Mouse (Mus musculus): Measurements from ENCODE around the gene Ccdc34. TPM values are rescaled to one million over a fixed set of nuclear protein-coding genes. Genes with fewer than 3 reads are reported as not detected.
"Not testable (repeated sequence)": the region's sequence is repeated elsewhere in the genome, so short reads cannot be mapped to it uniquely, and the experiment has no call there.

The Ccdc34 gene
- polyA plus RNA-seq, 1 experiment from 2014 or later: 29.6 TPM

- H3K27me3 ChIP-seq (ENCODE audit: control insufficient read depth, insufficient read depth, low read length); H3K9ac ChIP-seq (replicated peaks; ENCODE audit: low read depth, low read length); H3K27ac ChIP-seq (ENCODE audit: low read depth, low read length); H3K4me3 ChIP-seq (ENCODE audit: low read depth, low read length); H3K4me1 ChIP-seq (ENCODE audit: control insufficient read depth, insufficient read depth, low read length); H3K9me3 ChIP-seq (ENCODE audit: control insufficient read depth, low read length); ATAC-seq (ENCODE audit: low read depth); H3K36me3 ChIP-seq (ENCODE audit: control insufficient read depth, insufficient read depth, low read length); H3K4me2 ChIP-seq (ENCODE audit: low read depth, low read length): not testable (repeated sequence)
Observed at GRCm38 (mm10) chr2:110147980-110148379, 130.4 kb downstream of the Ccdc34 start.

GRCm38 (mm10) chr2:110149246-110149645, 131.6 kb downstream of the Ccdc34 start:
- H3K9me3 ChIP-seq (ENCODE audit: control insufficient read depth, low read length): no peaks in the 10 kb centered on the region
- H3K4me3 ChIP-seq (ENCODE audit: low read depth, low read length): no peak overlapping the region
- no peak overlapping the region for H3K9ac ChIP-seq (replicated peaks; ENCODE audit: low read depth, low read length)
- H3K36me3 ChIP-seq (ENCODE audit: control insufficient read depth, insufficient read depth, low read length): no peaks in the 10 kb centered on the region
- H3K27ac ChIP-seq (ENCODE audit: low read depth, low read length): no peak overlapping the region
- no peak overlapping the region for H3K4me2 ChIP-seq (ENCODE audit: low read depth, low read length)
- no peaks in the 10 kb centered on the region for H3K4me1 ChIP-seq (ENCODE audit: control insufficient read depth, insufficient read depth, low read length)
- no peaks in the 10 kb centered on the region for H3K27me3 ChIP-seq (ENCODE audit: control insufficient read depth, insufficient read depth, low read length)
- no peak for ATAC-seq (ENCODE audit: low read depth)

- H3K4me1 ChIP-seq (ENCODE audit: control insufficient read depth, insufficient read depth, low read length): no peaks in the 10 kb centered on the region
- H3K9ac ChIP-seq (replicated peaks; ENCODE audit: low read depth, low read length): no peak overlapping the region
- 95% methylated on average over 2 of the region's 2 CpGs for WGBS
- ATAC-seq (ENCODE audit: low read depth): no peak
- no peaks in the 10 kb centered on the region; the same call in 1 of the 2 replicates for H3K9me3 ChIP-seq (ENCODE audit: control insufficient read depth, low read length)
- H3K4me2 ChIP-seq (ENCODE audit: low read depth, low read length): no peak overlapping the region
- no peak overlapping the region for H3K4me3 ChIP-seq (ENCODE audit: low read depth, low read length)
- H3K27me3 ChIP-seq (ENCODE audit: control insufficient read depth, insufficient read depth, low read length): no peaks in the 10 kb centered on the region
- no peak overlapping the region for H3K27ac ChIP-seq (ENCODE audit: low read depth, low read length)
- H3K36me3 ChIP-seq (ENCODE audit: control insufficient read depth, insufficient read depth, low read length): no peaks in the 10 kb centered on the region
Observed at GRCm38 (mm10) chr2:110156321-110156720, 138.7 kb downstream of the Ccdc34 start.

GRCm38 (mm10) chr2:110165003-110165402, 147.4 kb downstream of the Ccdc34 start:
- Histone ChIP-seq H3K36me3 (ENCODE audit: control insufficient read depth, insufficient read depth, low read length) (no peaks in the 10 kb centered on the region), H3K9me3 (ENCODE audit: control insufficient read depth, low read length) (no peaks in the 10 kb centered on the region), H3K27ac (ENCODE audit: low read depth, low read length) (no peak overlapping the region), H3K9ac (replicated peaks; ENCODE audit: low read depth, low read length) (no peak overlapping the region), H3K4me1 (ENCODE audit: control insufficient read depth, insufficient read depth, low read length) (no peaks in the 10 kb centered on the region), H3K4me3 (ENCODE audit: low read depth, low read length) (no peak overlapping the region), H3K4me2 (ENCODE audit: low read depth, low read length) (no peak overlapping the region), H3K27me3 (ENCODE audit: control insufficient read depth, insufficient read depth, low read length) (no peaks in the 10 kb centered on the region)
- 86% methylated on average over 4 of the region's 4 CpGs for WGBS
- no peak for ATAC-seq (ENCODE audit: low read depth)

GRCm38 (mm10) chr2:110167694-110168093, 150.1 kb downstream of the Ccdc34 start:
- Histone ChIP-seq H3K4me3 (ENCODE audit: low read depth, low read length) (no peak overlapping the region), H3K27me3 (ENCODE audit: control insufficient read depth, insufficient read depth, low read length) (no peaks in the 10 kb centered on the region), H3K36me3 (ENCODE audit: control insufficient read depth, insufficient read depth, low read length) (no peaks in the 10 kb centered on the region), H3K9me3 (ENCODE audit: control insufficient read depth, low read length) (no peaks in the 10 kb centered on the region), H3K4me1 (ENCODE audit: control insufficient read depth, insufficient read depth, low read length) (no peaks in the 10 kb centered on the region), H3K27ac (ENCODE audit: low read depth, low read length) (no peak overlapping the region), H3K4me2 (ENCODE audit: low read depth, low read length) (no peak overlapping the region), H3K9ac (replicated peaks; ENCODE audit: low read depth, low read length) (no peak overlapping the region)
- ATAC-seq (ENCODE audit: low read depth): no peak
- WGBS: 70% methylated on average over 4 of the region's 4 CpGs

- no peak for ATAC-seq (ENCODE audit: low read depth)
- Histone ChIP-seq H3K4me2 (ENCODE audit: low read depth, low read length) (no peak overlapping the region), H3K36me3 (ENCODE audit: control insufficient read depth, insufficient read depth, low read length) (no peaks in the 10 kb centered on the region), H3K4me3 (ENCODE audit: low read depth, low read length) (no peak overlapping the region), H3K9me3 (ENCODE audit: control insufficient read depth, low read length) (no peaks in the 10 kb centered on the region), H3K27me3 (ENCODE audit: control insufficient read depth, insufficient read depth, low read length) (no peaks in the 10 kb centered on the region), H3K4me1 (ENCODE audit: control insufficient read depth, insufficient read depth, low read length) (no peaks in the 10 kb centered on the region; the same call in 1 of the 2 replicates), H3K9ac (replicated peaks; ENCODE audit: low read depth, low read length) (no peak overlapping the region), H3K27ac (ENCODE audit: low read depth, low read length) (no peak overlapping the region)
Observed at GRCm38 (mm10) chr2:110168361-110168760, 150.7 kb downstream of the Ccdc34 start.

GRCm38 (mm10) chr2:110172456-110172855, 154.8 kb downstream of the Ccdc34 start:
- Histone ChIP-seq H3K9me3 (ENCODE audit: control insufficient read depth, low read length) (no peaks in the 10 kb centered on the region), H3K27ac (ENCODE audit: low read depth, low read length) (no peak overlapping the region), H3K36me3 (ENCODE audit: control insufficient read depth, insufficient read depth, low read length) (no peaks in the 10 kb centered on the region), H3K4me1 (ENCODE audit: control insufficient read depth, insufficient read depth, low read length) (peaks cover 6% of the 10 kb centered on the region; the same call in 1 of the 2 replicates), H3K4me3 (ENCODE audit: low read depth, low read length) (no peak overlapping the region), H3K4me2 (ENCODE audit: low read depth, low read length) (no peak overlapping the region), H3K9ac (replicated peaks; ENCODE audit: low read depth, low read length) (no peak overlapping the region), H3K27me3 (ENCODE audit: control insufficient read depth, insufficient read depth, low read length) (no peaks in the 10 kb centered on the region)
- no peak for ATAC-seq (ENCODE audit: low read depth)
- 76% methylated on average over 7 of the region's 7 CpGs for WGBS

GRCm38 (mm10) chr2:110173818-110174247, 156.2 kb downstream of the Ccdc34 start:
- Histone ChIP-seq H3K9me3 (ENCODE audit: control insufficient read depth, low read length) (no peaks in the 10 kb centered on the region), H3K4me3 (ENCODE audit: low read depth, low read length) (no peak overlapping the region), H3K36me3 (ENCODE audit: control insufficient read depth, insufficient read depth, low read length) (no peaks in the 10 kb centered on the region), H3K27me3 (ENCODE audit: control insufficient read depth, insufficient read depth, low read length) (no peaks in the 10 kb centered on the region), H3K4me2 (ENCODE audit: low read depth, low read length) (no peak overlapping the region), H3K4me1 (ENCODE audit: control insufficient read depth, insufficient read depth, low read length) (peaks cover 6% of the 10 kb centered on the region; the same call in 1 of the 2 replicates), H3K9ac (replicated peaks; ENCODE audit: low read depth, low read length) (no peak overlapping the region), H3K27ac (ENCODE audit: low read depth, low read length) (peak overlapping the region; percentile 44; the same call in 1 of the 2 replicates)
- peak; percentile 91 for ATAC-seq (ENCODE audit: low read depth)
- WGBS: 22% methylated on average over 7 of the region's 7 CpGs

- Histone ChIP-seq H3K4me1 (ENCODE audit: control insufficient read depth, insufficient read depth, low read length) (peaks cover 17% of the 10 kb centered on the region), H3K36me3 (ENCODE audit: control insufficient read depth, insufficient read depth, low read length) (no peaks in the 10 kb centered on the region), H3K27me3 (ENCODE audit: control insufficient read depth, insufficient read depth, low read length) (no peaks in the 10 kb centered on the region), H3K4me2 (ENCODE audit: low read depth, low read length) (no peak overlapping the region), H3K4me3 (ENCODE audit: low read depth, low read length) (no peak overlapping the region), H3K9ac (replicated peaks; ENCODE audit: low read depth, low read length) (no peak overlapping the region), H3K9me3 (ENCODE audit: control insufficient read depth, low read length) (no peaks in the 10 kb centered on the region), H3K27ac (ENCODE audit: low read depth, low read length) (peak overlapping the region; percentile 35)
- 51% methylated on average over 2 of the region's 2 CpGs for WGBS
- no peak for ATAC-seq (ENCODE audit: low read depth)
Observed at GRCm38 (mm10) chr2:110176761-110177400, 159.3 kb downstream of the Ccdc34 start.

Measured in neural tube, embryonic 14.5 days (tissue).